Mouse (Mus musculus): ENCODE data around the gene Olfml1.

Gene Olfml1

DNA sequence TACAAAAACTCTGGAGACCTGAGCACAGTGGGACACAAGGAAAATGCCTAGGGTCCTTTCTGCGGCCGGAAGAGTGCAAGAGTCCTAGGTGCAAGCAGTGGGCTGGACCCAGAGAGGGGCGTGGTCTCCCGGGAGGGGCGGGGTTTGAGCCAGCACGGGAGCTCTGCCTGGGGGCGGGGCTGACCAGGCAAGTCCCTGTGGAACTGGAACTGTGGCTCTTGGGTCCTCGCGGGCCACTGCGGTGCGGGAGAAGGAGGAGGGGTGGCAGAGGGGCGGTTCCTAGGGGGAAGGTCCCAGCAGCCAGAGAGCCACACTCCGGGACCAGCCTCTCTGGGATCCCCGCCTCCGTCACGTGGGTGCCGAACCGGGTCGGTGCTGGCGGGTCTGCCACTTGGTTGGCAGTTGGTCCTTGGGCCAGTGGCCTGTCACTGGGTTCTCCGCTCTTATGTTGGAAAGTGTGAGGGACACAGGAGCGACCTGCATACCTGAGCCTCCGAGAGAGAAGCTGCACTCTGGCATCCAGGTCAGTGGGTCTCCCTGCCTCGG, 27.7 kb downstream of the Olfml1 start, which contains the start of gene Ppfibp2:
Gene Ppfibp2, plus strand, starts transcription at position 351 of the 546 bp plus-strand sequence.
- peak; percentile 84 for DNase-seq (ENCODE audit: low read depth, low spot score)

DNA sequence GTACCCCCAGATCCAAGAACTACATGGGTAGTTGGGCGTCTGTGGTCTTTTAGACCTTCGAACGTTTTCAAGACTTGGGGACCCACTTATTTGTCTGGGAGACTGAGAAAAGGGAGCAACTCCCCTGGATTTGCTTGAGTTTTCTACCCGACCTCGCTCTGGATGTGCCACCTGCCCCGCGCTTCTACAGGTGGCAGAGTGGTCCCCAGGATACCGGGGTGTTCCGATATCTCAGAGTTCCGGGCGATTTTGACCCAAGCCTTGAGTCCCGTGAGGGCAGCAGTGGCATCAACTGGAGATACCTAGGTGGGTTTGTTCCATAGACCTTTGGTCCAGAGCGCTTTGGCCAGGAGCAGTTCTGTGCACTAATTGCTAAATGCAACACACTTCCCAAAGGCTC, 28.2 kb downstream of the Olfml1 start:
- no peak for DNase-seq (ENCODE audit: low read depth, low spot score)

DNA sequence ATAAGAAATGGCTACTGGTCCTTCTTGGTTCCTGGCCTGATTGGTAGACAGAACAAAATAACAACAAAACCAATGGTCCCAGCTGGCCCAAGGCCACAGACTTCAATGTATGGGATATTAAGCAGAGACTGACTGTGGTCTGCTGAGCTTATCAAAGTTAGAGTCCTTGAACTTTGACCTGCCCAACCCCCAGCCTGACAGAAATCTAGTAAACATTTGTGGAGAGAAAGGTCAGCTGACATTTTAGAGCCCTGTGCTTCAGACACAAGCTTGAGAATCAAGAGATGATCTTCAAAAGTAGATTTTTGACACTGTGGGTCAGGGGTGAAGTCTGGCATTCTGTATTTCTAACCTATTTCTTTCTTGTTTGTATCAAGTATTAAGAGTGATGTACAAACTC, 29.5 kb downstream of the Olfml1 start:
- no peak for DNase-seq (ENCODE audit: low read depth, low spot score)

DNA sequence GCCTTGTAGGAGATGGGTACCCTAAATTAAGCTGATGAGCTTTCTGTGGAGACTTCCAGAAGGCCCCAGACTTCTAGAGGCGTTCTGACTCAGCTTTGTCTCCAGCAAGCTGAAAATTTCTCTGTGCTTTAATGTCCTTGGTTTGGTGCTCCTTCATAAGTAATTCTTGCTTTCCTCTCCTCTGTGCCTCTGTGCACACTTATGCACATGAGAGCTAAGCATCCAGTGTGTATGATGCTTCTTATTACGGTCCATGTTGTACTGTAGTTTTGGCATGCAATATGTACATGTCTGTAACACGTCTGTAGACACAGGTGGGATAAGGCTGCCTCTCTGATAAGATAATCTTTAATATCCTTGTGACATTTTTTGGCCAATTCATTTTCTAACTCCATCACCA, 30.7 kb downstream of the Olfml1 start:
- no peak for DNase-seq (ENCODE audit: low read depth, low spot score)

DNA sequence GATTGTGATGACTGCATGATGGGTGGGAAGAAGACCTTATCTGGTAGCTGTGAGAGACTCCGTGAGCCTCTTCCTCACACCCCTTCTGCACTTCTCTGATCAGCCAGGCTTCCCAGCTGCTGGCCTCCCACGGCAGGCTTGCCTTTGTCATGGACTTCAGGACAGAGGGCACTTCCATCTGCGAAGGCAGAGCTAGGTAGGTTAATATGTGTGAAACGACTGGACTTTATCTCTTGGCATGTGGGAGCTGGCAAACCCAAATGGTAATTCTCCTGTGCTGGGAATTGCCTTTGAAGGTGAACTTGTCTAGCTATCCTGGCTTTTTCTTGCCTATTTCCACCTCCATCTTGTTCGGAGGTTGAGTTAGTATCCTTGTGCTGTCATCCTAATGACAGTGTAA, 33.4 kb downstream of the Olfml1 start:
- DNase-seq (ENCODE audit: low read depth, low spot score), result no peak

DNA sequence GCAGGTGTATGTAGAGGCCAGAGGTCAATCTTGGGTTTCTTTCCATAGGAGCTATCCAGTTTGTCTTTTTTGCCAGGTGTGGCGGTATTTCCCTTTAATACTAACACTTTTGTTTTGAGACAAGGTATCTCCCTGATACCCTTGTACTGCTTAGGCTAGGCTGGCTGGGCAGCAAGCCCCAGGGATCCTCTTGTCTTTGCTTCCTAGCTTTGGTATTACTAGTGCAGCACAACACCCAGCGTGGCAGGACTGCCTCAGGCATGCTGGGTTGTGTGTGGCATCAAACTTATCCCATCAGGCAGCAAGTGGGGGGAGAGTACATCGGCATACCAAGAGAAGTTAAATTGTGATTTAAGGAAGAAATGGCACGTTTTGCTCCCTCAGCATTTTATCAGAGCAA, 35.3 kb downstream of the Olfml1 start:
- no peak for DNase-seq (ENCODE audit: low read depth, low spot score)

DNA sequence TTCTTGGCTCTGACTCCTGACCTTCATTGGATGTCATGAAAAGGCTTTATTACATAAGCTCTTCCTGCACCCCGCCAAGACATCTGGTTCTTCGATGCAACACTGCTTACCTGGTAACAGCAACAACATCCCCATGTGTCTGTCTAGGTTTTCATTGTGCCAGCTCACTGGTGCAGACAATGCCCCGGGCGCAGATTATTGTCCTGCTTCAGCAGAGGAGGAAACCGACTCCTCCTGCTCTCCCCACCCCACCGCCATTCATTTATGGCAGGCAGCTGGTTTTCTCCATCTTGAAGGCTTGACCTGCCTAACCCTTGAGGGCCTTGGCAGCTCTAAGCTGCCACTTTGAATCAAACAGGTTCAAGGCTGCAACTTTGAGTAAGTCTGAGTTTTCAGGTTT, 35.7 kb downstream of the Olfml1 start:
- DNase-seq (ENCODE audit: low read depth, low spot score), result no peak

DNA sequence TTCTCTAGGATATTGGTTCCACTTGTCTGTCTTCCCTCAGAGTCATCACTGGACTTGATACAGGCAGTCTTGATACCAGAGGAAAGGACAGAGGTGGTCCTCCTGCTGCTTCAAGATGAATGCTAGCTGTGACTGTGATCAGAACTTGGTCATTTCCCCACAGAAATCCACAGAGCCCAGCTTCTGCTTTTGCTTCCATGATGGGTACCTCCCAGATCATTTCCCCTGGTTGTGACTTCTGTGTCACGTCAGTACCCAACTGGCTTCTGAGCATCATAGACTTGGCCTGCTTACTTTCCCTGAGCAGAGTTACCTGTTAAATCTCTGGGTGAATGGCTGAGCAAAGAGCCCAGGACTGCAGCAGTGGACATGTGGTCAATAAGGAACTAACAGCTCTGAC, 40.5 kb downstream of the Olfml1 start:
- no peak for DNase-seq (ENCODE audit: low read depth, low spot score)

DNA sequence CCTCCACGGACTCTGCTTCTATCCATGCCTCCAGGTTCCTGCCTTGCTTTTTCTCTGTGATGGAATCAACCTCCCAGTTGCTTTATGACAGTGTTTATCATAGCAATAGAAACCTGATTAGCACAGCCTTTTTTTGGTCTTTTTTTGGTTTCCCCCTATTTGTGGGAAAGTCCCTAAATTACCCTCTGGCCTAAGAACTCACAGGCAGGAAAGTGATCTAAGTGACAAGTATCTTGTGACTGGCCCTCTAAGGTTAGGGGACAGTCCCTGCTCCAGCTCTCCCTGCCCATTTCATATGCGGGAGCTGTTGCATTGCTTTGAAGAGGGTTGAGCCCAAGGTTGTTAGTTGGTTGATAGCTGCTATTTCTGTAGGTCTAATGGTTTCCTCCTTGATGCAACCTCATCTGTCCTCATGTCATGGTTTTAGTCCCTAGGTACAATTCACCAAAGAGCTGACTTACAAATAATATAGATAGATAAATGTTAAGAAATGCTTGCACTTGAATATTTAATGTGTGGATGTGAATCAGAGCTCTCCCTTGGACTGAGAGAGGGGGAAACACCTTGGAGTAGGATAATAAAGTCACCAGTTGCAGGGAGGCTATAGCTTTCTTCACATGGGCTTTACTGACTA, 42.5 kb downstream of the Olfml1 start:
- DNase-seq (ENCODE audit: low read depth, low spot score), result peak; percentile 63

DNA sequence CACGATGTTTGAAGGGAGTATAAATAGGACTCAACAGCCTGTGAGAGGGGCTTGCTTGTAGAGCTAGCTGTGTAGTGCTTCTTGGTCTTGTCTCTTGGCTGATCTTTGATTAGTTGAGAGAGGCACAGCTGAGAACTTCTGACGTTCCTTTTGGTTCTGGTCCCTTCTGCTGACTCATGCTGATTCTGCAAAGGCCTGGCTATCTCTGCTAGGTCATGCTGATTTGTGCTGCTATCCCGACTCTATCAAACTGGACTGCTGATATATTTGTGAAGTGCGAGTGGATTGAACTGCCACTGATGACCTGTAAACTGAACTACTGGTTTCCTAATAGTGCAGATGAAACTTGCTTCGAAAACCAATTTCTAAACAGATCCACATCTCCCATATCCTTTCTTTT, 43.6 kb downstream of the Olfml1 start:
- no peak for DNase-seq (ENCODE audit: low read depth, low spot score)

DNA sequence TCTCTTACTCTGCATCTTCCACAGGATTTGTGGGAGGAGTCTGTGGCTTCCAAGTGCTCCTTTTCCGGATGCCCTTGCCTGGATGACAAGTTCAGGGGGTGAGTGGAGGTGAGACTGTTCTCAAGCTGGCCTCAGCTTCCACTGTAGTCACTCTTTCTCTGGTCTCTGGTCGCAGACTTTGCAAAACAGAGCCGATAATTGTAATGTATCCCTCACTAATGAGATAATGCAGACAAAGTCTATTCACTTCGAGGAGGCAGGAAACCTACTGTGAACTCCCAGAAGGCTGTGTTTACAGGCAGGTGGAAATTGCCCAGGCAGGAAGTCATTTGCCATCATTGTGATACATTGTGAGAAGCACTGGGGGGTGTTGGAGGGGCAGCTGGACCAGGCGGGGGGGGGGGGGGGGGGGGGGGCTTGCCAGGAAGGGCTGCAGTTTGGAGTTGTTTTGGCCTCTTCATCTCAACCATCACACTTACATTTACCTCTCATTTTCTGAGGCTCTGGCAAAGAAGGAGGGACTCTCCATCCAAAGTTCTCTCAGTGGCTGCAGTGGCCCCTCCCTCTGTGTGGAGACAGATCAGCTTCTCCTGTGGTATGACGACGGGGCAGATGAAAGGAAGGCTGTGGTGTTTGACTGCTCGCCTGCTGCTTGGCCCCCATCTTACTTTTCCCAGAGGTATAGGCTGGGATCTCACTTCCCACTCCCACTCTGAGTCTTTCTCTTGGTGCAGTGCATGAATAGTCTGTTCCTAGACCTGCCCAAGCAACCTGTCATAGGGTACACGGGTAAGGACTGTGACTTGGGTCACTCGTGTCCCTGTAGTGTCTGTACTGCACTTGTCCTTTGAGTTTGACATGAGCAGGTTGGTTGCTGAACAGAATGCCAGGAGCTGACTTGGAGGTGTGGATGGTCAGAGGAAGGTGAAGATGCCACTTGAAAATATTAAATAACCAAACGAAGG, 51.1 kb downstream of the Olfml1 start:
- no peak for DNase-seq (ENCODE audit: low read depth, low spot score)

DNA sequence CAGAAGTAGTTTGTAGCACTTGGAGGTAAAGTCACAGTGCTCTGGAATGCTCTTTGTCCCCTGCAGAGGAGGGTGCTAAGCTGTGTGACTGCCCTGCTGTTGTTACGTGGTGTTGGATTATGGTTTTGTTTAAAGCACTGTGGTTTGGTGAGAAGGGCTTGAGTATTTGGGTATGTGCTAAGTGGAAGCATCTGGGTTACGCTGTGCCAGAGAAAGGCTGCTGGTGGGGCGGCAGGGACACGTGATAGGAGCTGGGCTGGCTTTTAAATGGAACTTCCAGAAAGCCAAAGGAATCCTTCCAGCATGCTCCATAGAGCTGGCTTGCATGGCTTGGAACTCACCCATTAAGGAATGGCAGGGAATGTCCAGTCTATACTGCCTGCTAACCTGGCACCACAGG, 52.0 kb downstream of the Olfml1 start:
- no peak for DNase-seq (ENCODE audit: low read depth, low spot score)

DNA sequence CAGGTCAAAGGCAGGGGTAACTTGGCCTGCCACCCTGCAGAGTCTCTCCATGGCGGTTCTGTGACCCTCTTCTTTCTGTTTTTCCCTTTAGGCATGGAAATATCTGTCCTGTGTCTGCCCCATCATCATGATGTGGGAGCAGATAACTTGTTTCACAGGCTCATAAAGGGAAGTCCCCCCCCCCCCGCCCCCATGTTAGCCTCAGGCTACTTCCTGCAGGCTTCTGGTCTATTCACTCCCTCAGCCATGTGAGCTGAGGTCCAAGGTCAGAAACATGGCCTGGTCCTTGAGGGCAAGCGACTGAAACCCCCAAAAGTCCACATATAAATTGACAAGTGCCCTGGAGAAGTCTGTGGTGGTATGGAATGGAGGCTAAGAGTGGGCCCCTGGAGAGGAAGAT, 52.9 kb downstream of the Olfml1 start:
- DNase-seq (ENCODE audit: low read depth, low spot score), result peak; percentile 14

DNA sequence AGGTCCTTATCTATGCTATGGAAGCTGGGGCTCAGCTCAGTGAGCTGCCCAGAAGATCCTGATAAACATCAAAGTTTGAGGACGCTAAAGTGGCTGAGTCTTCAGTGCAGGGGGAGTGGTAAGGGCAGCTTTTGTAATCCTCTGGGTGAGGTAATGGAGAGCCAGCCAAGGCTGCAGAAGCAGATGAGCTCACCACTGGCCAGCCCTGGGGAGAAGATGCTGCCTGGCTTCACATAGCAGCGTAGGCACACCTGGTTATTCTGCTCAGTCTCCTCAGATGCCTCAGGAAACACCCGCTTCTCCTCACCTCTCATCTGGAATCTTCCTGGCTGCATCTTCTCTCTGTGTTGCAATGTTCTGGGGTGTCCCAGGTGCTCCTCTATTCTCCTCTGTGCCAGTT, 57.2 kb downstream of the Olfml1 start:
- no peak for DNase-seq (ENCODE audit: low read depth, low spot score)

DNA sequence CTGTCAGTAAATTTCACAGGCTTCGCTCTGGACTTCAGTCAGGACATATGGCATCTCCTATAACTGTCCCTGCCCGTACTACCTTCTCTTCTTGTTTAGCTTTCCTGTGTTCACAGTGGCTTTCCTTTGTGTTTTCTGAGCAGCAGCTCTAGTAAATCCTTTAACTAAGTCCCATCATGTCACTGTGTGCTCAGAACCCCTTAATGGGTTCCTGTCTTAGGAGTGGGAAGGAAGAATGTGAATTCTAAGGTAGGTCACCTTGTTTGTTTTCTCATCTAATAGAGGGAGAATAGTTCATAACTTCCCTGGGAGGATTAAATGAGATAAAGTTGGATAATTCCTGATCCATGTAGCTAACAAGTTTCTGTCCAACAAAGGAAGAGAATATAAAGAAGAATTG, 57.8 kb downstream of the Olfml1 start, which contains the start of gene 5330417H12Rik:
Gene 5330417H12Rik, minus strand, starts transcription at position 101 of the 400 bp plus-strand sequence.
- no peak for DNase-seq (ENCODE audit: low read depth, low spot score)

DNA sequence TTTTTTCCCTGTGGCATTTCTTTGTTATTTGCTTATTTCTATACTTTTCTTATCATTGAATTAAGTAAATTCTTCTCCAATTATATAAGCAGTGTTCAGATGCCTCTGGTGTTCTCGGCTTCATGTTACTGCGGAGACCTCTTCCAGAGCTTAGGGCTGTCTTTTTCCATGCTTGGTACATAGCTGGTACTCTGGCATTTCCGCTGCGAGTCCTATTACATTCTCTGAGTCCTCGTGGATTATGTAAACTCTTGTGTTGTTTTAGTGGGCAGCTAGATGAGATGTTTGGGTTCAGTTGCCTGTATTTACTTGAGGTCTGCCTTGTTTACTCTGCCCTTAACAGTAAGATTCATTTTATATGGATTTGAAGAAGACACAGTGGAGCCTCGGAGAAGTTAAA, 58.5 kb downstream of the Olfml1 start:
- DNase-seq (ENCODE audit: low read depth, low spot score), result no peak

DNA sequence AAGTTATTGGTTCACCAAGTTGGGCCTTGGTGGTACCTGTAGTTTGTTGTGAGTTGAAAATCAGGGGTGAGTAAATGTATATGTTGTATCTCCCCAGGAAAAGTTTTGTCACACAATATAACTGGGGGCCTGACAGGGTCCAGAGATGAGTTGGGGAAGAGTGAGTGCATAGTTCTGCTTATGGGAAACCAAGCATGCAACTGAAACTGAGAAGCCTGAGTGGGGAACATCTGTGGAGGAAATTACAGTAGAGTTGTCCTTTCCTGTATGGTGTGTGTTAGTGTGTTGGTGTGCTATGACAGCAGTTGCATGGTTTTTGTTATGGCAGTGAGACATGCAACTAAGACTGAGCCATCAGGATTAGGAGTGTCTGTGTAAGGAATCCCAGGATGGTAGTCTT, 61.1 kb downstream of the Olfml1 start:
- no peak for DNase-seq (ENCODE audit: low read depth, low spot score)

DNA sequence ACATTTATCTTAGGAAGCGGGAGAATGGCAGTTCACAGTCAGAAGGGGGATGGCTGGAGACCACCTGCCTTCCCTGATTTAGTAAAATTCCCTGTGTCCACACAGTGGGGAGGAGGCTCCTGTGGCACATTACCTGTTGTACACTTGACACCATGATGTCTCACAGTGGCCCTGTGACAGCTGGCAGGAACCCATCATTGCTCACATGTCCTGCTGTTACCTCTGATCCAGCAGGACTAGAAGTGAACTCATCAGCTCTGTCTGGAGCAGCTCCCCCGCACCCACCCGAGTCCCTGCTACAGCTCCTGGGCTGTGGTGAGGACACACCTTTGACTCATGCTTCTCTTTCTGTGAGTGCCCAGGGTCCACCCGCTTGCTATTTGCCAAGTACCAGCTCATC, 66.0 kb downstream of the Olfml1 start:
- no peak for DNase-seq (ENCODE audit: low read depth, low spot score)

DNA sequence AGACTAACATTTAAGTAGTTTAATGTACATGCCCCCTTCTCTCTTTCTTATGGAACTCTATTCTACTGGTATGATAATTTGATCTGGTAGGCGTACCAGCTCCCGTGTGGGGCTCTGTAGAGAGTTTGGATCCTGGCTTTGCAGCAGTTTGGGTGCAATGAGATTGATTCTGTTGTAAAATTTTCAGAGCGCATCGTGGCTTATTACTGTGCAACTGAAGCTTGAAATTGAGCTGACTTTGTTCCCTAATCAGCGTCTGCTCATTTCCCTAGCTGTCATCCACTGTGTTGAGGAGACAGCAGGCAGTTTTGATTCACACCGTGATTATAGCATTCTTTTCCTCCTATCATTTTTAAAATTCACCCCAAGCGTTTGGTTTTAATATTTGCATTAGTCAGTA, 70.2 kb downstream of the Olfml1 start:
- no peak for DNase-seq (ENCODE audit: low read depth, low spot score)

DNA sequence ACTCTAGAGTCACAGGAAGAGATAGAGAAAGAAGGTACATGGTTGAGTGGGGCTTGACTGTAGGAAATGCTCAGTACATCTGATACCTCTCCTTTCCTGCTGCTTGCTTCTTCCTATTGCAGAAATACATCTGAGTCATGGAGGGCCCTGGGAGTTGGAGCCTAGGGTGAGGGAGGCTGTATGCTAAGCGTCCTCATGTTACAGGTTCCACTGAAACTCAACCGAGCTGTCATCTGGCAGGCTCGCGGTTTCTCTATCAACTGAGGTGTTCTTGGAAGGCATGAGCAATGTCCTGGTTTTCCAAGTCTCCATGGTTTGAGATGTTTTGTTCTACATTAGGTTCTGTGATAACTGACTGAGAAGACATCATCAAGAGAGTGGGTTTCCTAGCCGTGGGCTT, 70.8 kb downstream of the Olfml1 start:
- no peak for DNase-seq (ENCODE audit: low read depth, low spot score)

Measured in CD4-positive helper T cell, adult 2 months (primary cell).